Mouse (Mus musculus) frontal cortex, postnatal 10 days (tissue): ENCODE measurements around the gene Nudt17.
"Not testable (repeated sequence)": the region's sequence is repeated elsewhere in the genome, so short reads cannot be mapped to it uniquely, and the experiment has no call there.

Experiments
- DNase-seq, 2 experiments: peaks; one replicate each; pipeline ENCODE4 v3.0.0; 2022; ENCODE audit warnings: low spot score in 2 of 2, mixed read lengths in 1 of 2

The Nudt17 gene

DNA sequence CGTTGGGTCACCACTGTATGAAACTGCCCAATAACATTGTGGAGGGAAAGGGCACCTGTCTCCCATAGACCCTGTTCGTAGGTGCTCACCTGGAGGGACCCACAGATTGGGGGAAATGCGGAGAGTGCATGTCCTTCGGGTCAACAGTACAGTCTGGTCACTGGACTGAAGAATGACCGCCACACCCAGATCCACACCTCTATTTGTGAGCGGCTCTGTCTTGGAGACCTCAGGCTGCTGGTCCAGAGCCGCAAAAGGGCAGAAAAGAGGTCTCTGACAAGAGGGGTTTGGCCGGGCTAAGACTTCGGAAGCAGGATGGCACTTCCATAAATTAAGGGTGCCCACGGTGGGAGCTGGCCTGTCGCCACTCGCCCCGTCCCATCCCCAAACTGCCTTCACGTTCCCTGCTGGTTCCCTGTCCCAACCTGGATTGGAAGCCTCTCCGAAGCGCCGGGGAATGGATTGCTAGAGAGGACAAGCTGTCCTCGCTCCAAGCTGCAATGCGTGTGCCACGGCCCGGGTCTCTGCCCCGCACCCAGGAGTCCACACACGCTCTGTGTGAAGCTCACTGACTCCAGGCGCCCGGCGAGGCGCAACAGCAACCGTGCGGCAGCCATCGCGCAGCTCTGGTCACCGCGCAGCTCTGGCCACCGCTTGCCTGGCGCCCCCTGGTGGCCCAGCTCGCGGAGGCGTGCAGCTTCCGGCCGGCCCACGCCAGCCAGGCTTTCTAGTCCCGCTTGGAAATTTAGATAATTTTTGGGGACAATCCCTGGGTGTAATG lies at the start of gene Nudt17:
TSS of gene Nudt17 (minus strand) at position 660 of the 781 bp plus-strand sequence.
- peak in 1 of 2 experiments; percentile 77 for DNase-seq

DNA sequence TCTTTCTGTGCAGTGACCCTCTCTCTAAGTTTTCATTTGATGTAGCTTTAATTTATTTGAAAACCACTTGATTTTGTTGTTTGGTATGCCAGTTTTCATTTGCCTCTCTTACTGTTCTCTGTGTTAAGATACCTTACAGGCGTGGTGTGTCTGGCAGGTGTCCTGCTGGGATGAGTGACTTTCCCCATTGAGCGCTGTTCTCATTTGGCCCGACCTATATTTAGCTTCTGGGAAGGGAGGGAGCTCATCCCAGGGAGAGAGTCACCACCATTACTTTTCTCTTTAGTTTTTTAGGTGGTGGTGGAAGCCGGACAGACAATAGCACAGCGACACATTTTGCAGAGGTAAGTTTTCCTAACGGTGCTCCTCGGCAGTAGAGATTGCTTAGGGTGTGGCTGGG lies 49.3 kb upstream of the Nudt17 start:
- DNase-seq: no peak

DNA sequence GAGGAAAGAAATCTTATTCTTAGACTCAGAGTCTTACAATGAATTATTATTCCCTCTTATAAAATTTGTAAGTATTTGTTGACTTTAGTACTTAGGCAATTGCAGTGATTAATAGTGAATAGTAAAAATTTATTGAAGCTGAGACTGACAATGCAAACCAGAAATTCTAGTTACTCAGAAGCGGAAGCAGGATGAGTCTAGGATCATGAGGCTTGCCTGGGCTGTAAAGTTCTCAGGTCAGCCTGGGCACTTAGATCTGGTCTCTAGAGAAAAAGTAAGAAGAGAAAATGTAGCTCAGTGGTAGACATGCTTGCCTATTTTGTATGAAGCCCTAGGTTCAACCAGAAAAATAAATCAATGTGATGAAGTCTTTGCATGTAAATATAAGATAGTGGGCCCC lies 47.6 kb upstream of the Nudt17 start:
- DNase-seq: no peak

DNA sequence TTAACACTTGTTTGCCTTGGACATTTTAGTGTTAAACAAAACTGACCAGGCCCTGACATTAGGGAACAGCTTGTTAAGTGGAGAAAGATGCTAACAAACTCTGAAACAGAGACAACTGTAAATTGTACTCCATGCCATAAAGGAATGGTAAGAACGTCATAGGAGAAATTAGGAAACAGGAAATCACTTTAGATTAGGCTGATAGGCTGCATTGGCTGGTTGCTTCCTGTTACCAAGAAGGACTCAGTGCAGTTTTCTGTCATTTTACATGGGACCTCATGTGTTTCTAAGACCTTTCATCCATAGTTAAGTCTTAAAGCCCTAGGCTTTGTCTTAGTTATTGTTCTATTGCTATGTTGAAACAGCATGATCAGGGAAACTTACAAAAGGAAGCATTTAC lies 38.5 kb upstream of the Nudt17 start:
- DNase-seq: no peak

DNA sequence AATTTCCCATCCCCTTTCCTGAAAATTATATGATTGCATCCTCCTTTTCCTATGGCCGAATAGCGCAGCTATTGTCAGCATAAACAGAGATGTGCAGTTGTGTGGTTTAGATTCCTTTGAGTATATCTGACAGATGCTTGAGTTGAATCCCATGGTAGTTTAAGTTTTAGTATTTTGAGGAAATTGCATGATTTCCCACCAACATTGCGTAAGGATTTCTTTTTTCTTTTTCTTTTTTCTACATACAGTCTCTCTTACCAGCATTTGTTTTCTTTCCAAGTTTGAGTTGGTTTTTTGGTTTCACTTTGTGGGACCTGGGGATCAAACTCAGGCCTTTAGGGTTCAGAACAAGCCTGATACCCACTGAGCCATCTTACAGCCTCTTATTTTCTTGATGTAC lies 36.0 kb upstream of the Nudt17 start:
- no peak for DNase-seq

DNA sequence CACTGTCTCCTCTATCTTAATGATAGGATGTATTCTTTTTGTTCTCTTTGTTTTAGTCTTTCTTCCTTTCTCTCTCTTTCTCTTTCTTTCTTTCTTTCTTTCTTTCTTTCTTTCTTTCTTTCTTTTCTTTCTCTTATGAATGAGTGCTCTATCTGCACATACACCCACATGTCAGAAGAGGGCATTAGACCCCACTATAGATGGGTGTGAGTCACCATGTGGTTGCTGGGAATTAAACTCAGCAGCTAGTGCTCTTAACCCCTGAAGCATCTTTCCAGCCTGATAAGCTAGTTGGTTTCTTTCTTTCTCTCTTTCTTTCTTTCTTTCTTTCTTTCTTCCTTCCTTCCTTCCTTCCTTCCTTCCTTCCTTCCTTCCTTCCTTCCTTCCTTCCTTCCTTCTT lies 31.9 kb upstream of the Nudt17 start:
- not testable (repeated sequence) for DNase-seq

DNA sequence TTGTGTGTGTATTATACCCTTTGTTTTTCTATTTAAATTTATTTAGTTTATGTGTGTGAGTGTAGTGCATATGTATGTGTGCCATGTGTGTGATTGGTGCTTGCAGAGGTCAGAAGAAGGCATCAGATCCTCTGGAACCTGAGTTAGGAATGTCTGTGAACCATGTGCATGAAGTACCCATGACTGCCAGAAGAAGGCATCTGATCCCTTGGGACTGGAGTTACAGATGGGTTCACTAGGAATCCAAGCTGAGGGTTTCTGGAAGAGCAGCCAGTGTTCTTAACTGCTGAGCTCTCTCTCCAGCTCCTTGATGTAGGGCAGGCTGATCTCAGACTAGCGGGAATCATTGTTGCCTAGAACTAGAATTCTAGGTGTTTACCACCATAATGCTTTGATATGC lies 29.6 kb upstream of the Nudt17 start:
- DNase-seq: no peak

DNA sequence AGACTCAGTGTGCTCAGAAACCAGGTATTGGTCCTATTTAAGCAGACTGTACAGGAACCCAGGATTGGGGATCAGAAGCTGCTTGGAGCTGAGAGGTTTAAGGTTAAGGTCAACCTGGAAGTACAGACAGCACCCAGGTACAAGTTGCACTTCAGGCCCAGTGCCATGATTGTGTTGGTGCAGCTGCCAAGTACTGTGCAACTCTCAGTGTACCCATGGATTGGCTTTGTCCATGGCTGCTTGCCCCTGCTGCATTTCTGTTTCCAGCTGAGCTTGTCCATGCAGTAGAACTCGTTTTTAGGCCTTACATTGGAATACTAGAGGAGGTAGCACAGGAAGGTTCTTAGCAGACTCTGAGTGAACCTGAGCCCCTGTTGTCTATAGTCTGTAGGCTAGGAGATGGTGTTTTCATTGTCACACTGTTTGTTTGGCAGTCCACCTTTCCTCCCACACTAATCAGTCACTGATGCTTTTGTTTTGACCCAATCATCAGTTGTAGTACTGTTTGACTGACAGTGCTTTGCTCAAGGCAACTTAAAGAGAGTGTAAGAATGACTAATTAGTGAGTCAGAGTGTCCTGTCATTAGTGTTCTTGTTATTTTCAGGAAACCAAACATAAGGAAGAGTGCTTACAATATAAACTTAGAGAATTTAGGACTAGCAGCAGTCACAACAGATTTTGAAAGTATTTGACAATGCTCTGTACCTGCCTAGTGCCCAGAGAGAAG lies 28.8 kb upstream of the Nudt17 start:
- DNase-seq: no peak

DNA sequence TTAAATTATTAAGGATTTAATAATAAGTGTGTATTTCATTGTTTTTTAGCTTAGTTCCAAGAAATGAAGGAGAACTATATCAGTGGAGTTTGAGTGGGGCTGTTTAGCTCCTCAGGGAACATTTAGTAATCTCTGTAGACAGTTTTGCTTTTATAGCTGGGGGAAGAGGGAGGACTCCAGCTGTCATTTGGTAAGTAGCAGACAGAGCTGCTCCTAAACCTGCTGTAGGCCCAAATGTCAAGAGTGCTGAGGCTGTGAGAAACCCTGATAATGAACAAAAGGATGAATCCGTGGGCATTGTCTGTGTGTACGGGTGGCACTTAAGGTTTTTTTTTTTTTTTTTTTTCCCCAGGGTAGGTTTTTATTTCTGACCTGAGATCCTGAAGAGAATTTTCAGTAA lies 26.8 kb upstream of the Nudt17 start:
- no peak for DNase-seq

DNA sequence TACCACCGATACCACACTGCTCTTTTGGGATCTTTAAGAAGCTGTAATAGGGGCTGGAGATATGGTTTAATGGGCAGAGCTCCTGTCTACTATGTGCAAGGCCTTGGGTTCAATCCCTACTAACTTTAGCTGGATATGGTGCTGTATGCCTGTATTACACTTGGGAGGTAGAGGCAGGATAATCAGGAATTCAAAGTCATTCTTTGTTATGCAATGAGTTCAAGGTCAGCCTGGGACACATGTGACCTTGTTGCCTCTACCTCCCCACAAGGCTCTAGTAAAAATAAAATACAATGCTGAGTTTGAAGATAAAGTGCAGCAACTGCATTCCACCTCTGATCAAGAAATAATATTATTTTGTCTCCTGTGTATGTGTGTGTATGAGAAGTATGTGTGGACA lies 25.6 kb upstream of the Nudt17 start:
- DNase-seq: no peak

DNA sequence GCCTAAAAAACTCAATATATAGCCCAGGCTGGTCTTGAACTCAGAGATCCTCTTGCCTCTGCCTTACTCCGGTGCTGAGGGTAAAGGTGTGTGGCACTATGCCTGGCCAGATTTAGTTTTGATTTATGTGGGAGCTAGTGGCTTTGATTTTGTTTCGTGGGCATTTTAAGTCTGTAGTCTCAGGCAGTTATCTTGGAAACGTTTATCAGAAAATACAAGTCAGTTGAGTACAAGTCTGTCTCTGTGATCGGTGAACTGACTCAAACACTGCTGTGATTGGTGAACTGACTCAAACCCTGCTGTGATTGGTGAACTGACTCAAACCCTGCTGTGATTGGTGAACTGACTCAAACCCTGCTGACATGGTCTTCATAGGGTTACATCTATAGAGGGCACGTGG lies 22.4 kb upstream of the Nudt17 start:
- no peak for DNase-seq

DNA sequence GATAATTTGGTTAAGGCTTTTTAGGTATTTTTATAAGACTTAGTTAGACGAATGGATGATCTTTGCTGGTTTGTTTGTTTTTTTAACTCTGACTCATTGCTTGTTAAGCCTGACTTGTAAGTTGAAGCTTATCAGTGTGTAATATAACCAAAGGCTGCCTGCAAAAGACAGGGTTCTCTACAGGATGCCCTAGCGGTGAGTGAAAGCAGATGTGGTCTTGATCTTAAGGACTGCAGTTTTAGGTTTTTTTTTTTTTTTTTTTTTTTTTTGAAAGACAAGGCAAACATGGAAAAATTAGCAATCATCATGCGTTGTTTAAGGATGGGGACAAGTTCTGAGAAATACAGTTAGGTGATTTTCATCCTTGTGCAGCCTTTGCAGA lies 21.0 kb upstream of the Nudt17 start:
- DNase-seq: no peak

DNA sequence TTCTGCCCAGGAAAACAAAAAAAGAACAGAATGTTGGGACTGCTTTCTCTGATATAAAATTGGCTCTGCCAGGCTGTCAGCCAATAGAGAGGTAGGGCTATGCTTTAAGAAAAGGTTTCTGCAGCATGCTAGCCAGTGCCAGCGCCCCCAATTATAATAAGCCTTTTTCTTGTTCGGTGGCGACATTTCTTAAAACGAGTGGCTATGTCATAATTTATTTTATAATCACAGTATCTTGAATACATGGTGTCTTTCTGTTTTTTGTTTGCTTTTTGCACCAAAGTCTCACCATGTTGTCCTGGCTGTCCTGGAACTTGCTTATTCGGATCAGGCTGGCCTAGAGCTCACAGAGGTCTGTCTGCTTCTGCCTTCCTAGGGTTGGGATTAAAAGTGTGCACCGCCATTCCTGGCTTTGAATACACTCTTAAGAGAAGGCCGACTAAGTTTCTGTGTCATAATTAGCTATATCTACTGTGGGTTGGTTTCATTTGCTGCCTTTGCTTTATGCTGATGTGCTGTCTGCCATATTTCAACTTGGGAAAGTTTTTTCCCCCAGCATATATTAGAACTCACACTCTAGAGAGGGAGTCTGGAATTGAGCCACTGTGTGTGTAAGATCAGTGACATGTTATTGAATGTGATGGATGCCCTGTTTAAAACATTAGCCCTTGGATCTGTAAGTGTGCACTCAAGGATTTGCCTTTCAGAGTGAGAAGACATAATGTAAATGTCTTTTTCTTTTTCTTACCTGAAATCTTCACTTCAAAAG lies 20.5 kb upstream of the Nudt17 start:
- DNase-seq: no peak

DNA sequence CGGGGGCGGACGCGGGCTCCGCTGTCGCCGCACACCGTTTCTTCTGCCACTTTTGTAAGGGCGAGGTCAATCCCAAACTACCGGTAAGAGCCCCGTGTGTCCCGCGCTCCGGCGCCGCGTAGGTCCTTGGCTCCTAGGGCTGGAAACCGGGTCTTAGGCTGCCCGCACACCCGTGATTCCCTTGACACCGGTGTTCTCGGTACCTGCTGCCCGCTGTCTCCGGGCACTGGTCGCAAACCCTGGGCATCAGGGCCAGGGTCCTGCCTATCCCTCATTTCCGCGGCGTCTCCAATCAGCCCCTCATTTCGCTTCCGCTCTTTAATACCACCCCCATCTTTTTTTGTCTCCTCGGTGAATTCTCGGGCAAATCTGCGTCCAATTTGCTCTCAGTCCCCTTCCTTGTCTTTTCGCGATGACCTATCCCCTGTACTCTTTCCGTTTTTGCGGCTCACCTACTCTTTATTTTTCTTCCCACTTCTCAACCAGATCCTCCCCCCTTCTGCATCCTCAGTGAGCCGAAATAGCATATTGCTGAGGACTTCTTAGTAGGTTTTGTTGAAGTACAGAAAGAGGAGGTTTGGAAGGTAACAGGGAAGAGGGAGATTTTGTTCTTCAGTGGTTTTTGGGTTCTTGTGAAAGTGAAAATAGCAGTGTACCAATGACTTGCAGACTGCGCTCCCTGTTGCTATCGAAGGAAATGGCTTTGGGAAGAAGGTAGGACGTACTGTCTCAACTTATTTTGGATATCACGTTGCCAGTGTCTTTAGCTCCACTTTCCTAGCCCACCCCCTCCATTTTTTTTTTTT lies 19.7 kb upstream of the Nudt17 start:
- DNase-seq: no peak

DNA sequence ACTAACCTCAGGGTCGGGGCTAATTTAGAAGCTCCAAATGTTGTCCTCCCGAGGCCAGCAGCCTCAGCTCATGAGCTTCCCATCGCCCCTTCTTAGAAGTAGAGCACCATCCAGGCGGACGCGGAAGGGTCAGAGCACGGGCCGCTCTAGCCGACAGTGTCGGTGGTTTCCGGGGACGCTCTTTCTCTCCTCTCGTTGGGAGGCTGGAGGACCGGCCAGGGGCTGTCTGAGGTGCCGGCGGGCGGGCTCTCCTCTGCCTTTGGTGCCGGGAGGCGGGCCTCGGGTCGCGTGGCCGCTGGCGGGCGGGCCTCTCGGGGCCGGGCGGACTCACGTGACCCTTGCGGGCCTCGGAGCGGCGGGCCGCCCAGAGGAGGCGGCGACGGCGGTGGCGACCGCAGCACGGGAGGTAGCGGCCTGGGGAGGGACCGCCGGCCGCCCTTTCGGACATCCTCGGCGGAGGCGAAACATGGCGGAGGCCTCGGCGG lies 19.0 kb upstream of the Nudt17 start, which contains the start of the genes Polr3c and Rnf115:
TSS of gene Polr3c (minus strand) at position 286 of the 485 bp plus-strand sequence.
TSS of gene Rnf115 (plus strand) at position 322 of the 485 bp plus-strand sequence.
- peak; percentile 89 to 94 for DNase-seq

DNA sequence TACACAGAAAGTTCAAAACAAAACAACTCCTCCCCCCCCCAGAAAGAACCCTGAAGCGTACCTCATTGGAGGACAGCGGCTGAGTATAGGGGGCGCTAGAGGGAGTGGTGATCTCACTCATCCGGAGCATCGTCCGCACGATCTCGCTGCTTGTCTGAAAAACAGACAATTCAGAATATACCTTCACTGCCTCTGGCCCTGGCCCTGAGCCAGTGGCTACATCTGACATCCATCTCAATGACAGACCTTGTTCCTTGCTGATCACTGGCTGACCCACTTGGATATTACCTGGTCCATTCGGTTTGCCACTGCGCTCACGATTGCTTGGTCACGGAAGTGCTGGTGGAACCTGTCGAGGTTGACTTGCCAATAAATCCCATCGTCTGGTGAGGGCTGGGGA lies 10.8 kb upstream of the Nudt17 start:
- DNase-seq: no peak

DNA sequence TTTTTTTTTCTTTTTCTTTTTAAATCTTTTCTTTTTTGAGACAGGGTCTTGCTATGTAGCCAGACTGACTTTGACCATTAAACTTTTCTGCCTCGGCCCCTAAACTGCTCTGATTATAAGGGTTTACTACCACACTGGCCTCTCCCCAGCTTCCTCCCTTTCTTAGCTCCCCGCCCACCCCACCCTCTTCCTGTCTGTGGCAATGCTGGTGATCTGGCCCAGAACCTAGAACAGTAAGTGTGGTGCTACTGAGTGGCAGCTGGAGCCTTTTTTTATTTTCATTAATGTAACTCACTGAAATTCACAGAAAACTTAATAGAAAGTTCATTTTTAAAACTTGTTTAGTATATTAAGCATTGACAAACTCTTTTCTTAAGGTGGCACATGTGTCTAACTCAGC lies 7.5 kb upstream of the Nudt17 start:
- no peak for DNase-seq

DNA sequence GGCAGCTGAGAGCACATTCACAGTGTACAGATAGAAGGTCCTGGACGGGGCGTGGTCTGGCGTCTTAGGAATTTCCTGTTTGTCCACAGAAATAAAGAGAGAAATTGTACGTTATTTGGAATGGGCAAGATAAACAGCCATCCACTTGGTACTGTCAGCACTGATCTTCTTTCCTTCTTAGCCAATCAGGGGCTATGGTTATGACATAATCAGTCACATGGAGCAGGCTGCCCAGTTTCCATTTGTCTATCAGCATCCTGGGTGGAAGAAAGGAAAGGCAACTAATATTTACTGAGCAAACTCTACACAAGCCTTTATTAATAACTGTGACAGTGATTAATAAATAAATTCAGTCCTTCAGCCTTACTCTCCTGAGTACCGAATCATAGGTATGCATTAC lies 5.9 kb upstream of the Nudt17 start:
- no peak for DNase-seq

DNA sequence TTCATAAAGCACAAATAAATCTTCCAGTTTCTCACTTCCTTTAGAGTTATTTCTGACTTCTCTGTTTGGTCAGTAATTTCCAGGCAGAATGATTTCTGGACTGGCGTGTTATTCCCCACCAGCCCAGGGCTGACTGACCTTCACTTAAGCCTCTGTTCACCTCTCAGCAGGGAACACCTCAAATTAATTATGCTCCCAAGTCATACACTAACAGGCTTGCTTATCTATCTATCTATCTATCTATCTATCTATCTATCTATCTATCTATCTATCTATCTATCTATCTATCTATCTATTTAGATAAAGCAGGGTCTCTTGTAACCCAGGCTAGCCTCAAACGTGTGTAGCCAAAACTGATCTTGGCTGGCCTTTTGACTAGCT lies 312 bp upstream of the Nudt17 start:
- DNase-seq: no peak

DNA sequence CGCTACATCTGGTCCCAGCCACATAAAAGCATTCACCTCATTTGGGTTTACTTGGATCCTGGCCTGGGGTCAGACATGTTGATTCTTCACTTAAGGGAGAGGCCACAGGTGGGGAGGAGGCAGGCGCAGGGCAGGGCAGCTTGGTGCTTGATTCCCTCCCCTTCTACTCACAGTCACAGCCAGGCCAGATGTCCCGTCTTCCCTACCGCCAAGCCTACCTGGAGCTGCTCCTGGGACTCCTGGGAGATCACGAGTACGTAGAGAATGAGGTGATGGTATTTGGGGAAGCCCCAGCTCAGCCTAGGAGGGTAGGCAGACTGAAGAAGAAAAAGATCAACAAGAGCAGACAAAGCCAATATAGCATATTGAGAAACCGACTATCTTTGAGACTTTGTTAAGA lies 1.4 kb downstream of the Nudt17 start:
- no peak for DNase-seq

DNA sequence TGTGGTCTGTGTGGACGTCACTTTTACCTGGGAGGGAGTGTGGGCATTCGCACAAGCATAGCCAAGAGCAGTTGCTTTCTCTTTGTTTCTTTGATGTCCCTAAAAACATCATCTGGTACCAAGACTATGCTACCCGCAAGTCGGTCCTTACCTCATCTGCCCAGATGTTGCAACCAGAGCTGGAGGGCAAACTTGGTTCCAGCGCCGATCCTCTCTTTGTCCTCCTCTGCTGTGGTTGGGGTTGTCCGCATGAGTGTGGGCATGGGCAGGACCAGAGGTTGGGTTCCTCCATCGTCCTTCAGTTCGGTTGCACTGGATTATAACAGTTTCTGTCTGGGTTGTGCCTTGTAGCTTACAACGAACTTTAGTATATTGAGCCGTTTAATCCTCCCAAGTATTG lies 2.1 kb downstream of the Nudt17 start:
- DNase-seq: no peak

DNA sequence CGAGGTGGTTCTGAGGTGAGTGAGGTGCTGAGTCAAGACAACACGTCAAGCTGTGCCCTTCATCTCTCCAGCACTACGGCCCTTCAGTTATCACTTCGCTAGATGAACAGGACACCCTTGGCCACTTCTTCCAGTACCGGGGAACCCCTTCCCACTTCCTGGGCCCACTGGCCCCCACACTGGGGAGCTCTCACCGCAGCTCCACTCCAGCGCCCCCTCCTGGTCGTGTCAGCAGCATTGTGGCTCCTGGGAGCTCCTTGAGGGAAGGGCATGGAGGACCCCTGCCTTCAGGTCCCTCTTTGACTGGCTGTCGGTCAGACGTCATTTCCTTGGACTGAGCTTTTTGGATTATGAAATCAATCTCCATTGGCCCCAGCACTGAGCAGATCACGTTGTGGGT lies 3.6 kb downstream of the Nudt17 start:
- DNase-seq: no peak
